Mouse (Mus musculus): Measurements from ENCODE around the gene Enoph1. TPM values are rescaled to one million over a fixed set of nuclear protein-coding genes. Genes with fewer than 3 reads are reported as not detected.

The Enoph1 gene
- 62.8 and 66.9 TPM in 2 replicates for polyA plus RNA-seq (2016; fragmentation: Nextera tagmentation; extraction: Ambion mirVana)

- peaks cover 54% of the 10 kb centered on the region for H3K36me3 ChIP-seq (replicated peaks)
- H3K4me1 ChIP-seq: peaks cover 49% of the 10 kb centered on the region
- peak within 1 kb of the TSS; percentile 100 for H3K27ac ChIP-seq
- H3K27me3 ChIP-seq (ENCODE audit: poor library complexity, severe bottlenecking): no peaks in the 10 kb centered on the region
- WGBS: under 1% methylated on average over 57 of the region's 57 CpGs
- DNase-seq (ENCODE audit: extremely low spot score, low spot score): peak; percentile 99
- H3K4me3 ChIP-seq: peak within 1 kb of the TSS; percentile 97
- H3K9me3 ChIP-seq: no peaks in the 10 kb centered on the region
Observed at GRCm38 (mm10) chr5:100039602-100040142, at the start of gene Enoph1, which contains the start of gene Hnrnpdl. Gene Enoph1 (plus strand): TSS chr5:100039985. Gene Hnrnpdl (minus strand): TSS chr5:100039664.

DNA sequence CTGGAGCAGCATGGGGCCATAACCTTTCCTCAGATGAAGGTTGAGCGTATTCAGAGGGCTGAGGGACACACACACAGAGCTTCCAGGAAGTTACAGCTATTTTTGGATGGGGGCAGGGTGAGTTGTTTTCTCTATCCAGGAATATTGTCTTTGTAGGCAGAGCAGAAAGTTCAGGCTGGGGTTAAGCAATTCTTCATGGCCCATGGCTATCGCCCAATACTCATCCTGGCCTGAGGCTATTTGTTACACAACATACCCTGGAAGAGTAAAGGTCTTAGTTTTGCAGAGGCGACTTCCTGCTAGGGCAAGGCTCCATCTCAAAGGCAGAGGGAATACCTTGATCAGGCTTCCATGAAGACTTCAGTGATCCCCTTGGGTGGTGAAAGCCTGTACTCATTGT is 45.6 kb upstream of the Enoph1 start:
- no peak for DNase-seq (ENCODE audit: extremely low spot score, low spot score)
- Histone ChIP-seq H3K27ac (no peak overlapping the region), H3K9me3 (0 out of 2 replicates have a peak, but pooled peaks cover 3% of the 10 kb centered on the region), H3K4me3 (no peak overlapping the region), H3K4me1 (no peaks in the 10 kb centered on the region), H3K36me3 (replicated peaks) (no peaks in the 10 kb centered on the region), H3K27me3 (ENCODE audit: poor library complexity, severe bottlenecking) (no peaks in the 10 kb centered on the region)
- WGBS: 80% methylated on average over 3 of the region's 3 CpGs

- DNase-seq (ENCODE audit: extremely low spot score, low spot score): no peak
- H3K4me1 ChIP-seq: no peaks in the 10 kb centered on the region
Observed at GRCm38 (mm10) chr5:99994680-99995079, 45.1 kb upstream of the Enoph1 start.

GRCm38 (mm10) chr5:100000048-100000447 is 39.7 kb upstream of the Enoph1 start:
- H3K4me3 ChIP-seq: no peak overlapping the region
- H3K27me3 ChIP-seq (ENCODE audit: poor library complexity, severe bottlenecking): no peaks in the 10 kb centered on the region
- no peak overlapping the region for H3K27ac ChIP-seq
- DNase-seq (ENCODE audit: extremely low spot score, low spot score): no peak
- WGBS: 82% methylated on average over 7 of the region's 7 CpGs
- H3K9me3 ChIP-seq: 0 out of 2 replicates have a peak, but pooled peaks cover 3% of the 10 kb centered on the region
- peaks cover 12% of the 10 kb centered on the region for H3K4me1 ChIP-seq
- H3K36me3 ChIP-seq (replicated peaks): no peaks in the 10 kb centered on the region

More at GRCm38 (mm10) chr5:99994680-99995079, 45.1 kb upstream of the Enoph1 start:
- Histone ChIP-seq H3K9me3 (0 out of 2 replicates have a peak, but pooled peaks cover 3% of the 10 kb centered on the region), H3K36me3 (replicated peaks) (no peaks in the 10 kb centered on the region), H3K4me3 (no peak overlapping the region), H3K27me3 (ENCODE audit: poor library complexity, severe bottlenecking) (no peaks in the 10 kb centered on the region), H3K27ac (no peak overlapping the region)
- 91% methylated on average over 3 of the region's 3 CpGs for WGBS

GRCm38 (mm10) chr5:100000500-100000899 is 39.3 kb upstream of the Enoph1 start:
- Histone ChIP-seq H3K4me3 (no peak overlapping the region), H3K27me3 (ENCODE audit: poor library complexity, severe bottlenecking) (no peaks in the 10 kb centered on the region), H3K4me1 (peaks cover 12% of the 10 kb centered on the region), H3K27ac (no peak overlapping the region), H3K9me3 (0 out of 2 replicates have a peak, but pooled peaks cover 3% of the 10 kb centered on the region), H3K36me3 (replicated peaks) (no peaks in the 10 kb centered on the region)
- WGBS: 56% methylated on average over 7 of the region's 8 CpGs
- DNase-seq (ENCODE audit: extremely low spot score, low spot score): no peak

- DNase-seq (ENCODE audit: extremely low spot score, low spot score): no peak
- WGBS: 81% methylated on average over 4 of the region's 4 CpGs
- no peaks in the 10 kb centered on the region for H3K9me3 ChIP-seq
- H3K27me3 ChIP-seq (ENCODE audit: poor library complexity, severe bottlenecking): no peaks in the 10 kb centered on the region
- no peak overlapping the region for H3K4me3 ChIP-seq
- H3K4me1 ChIP-seq: peaks cover 12% of the 10 kb centered on the region
- no peaks in the 10 kb centered on the region for H3K36me3 ChIP-seq (replicated peaks)
- no peak overlapping the region for H3K27ac ChIP-seq
Observed at GRCm38 (mm10) chr5:100003895-100004294, 35.9 kb upstream of the Enoph1 start.

- no peak for DNase-seq (ENCODE audit: extremely low spot score, low spot score)
- Histone ChIP-seq H3K4me1 (peaks cover 8% of the 10 kb centered on the region), H3K4me3 (no peak overlapping the region), H3K27me3 (ENCODE audit: poor library complexity, severe bottlenecking) (no peaks in the 10 kb centered on the region), H3K9me3 (no peaks in the 10 kb centered on the region), H3K36me3 (replicated peaks) (no peaks in the 10 kb centered on the region), H3K27ac (no peak overlapping the region)
- 69% methylated on average over 3 of the region's 3 CpGs for WGBS
Observed at GRCm38 (mm10) chr5:100005431-100005830, 34.4 kb upstream of the Enoph1 start.

DNA sequence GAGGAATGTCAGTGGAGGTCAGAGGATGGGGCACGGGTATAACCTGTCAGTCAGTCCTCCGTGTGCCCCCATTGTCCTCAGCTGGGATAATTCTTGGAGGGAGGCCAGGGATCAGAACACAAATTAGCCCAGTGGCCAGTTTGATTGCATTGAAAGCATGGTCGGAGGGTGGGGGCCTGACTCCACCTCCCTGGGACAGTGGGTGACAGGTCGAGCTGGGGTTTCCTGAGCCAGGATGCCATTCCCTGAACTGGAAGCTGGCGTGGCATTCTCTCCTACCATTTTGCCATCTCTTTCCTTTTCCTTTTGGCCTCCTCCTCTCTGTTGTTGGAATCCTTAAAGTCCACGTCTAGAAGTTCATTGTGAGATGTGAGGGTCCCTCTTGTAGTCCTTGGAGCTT is 33.9 kb upstream of the Enoph1 start:
- 88% methylated on average over 6 of the region's 6 CpGs for WGBS
- H3K4me1 ChIP-seq: peaks cover 3% of the 10 kb centered on the region
- no peak overlapping the region for H3K27ac ChIP-seq
- no peaks in the 10 kb centered on the region for H3K36me3 ChIP-seq (replicated peaks)
- H3K4me3 ChIP-seq: no peak overlapping the region
- H3K27me3 ChIP-seq (ENCODE audit: poor library complexity, severe bottlenecking): no peaks in the 10 kb centered on the region
- DNase-seq (ENCODE audit: extremely low spot score, low spot score): no peak
- H3K9me3 ChIP-seq: no peaks in the 10 kb centered on the region

DNA sequence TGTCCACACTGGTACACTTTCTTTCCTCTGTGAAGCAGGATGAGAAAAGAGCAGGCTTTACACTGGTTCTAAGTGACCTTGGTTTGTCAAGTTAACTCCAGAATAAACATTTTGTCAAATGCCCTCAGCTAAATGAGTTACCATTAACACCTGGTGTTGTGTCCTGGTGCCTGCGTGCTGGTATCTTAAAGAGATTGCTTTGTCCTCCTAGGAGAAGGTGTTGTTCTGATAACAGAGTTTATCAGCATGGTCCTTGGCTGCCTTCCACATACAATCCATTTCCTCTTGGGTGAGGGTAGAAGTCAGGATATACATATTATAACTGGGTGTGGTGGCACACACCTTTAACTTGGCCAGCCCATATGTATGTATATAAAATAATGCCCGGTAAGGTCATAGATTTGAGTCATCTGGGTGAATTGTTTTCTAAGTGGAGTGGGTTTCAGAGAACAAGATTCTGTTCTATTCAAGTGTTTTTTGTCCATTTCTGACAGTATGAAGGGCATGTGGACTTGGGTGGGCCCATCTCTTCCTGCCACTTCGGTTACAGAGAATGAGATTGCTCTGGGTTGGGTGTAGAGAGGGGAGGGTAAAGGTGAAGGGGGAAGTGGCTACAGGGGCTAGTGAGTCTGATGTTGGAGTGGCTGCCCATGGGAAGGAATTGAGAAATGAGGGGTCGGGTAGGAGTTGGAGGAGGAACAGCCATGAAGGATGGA is 33.3 kb upstream of the Enoph1 start:
- WGBS: 86% methylated on average over 4 of the region's 4 CpGs
- H3K4me3 ChIP-seq: no peak overlapping the region

DNA sequence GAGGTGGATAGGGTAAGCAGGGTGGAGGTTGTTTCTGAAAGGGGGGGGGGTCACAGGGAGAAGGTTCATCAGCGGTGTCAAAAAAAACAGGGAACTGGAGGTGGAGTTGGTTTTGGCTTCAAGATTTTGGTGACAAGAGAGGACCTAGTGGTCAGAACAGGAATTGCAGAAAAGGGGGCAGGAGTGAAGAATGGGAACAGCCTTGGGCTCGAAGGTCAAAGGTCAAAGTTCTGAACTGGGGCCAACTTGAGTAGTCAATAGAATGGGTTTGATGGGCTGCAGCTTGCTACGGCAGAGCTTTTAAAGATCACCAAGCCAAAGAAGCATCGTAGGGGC is 32.8 kb upstream of the Enoph1 start:
- Histone ChIP-seq H3K27ac (no peak overlapping the region), H3K9me3 (no peaks in the 10 kb centered on the region), H3K4me1 (no peaks in the 10 kb centered on the region), H3K27me3 (ENCODE audit: poor library complexity, severe bottlenecking) (no peaks in the 10 kb centered on the region), H3K36me3 (replicated peaks) (no peaks in the 10 kb centered on the region), H3K4me3 (no peak overlapping the region)
- DNase-seq (ENCODE audit: extremely low spot score, low spot score): no peak
- WGBS: 74% methylated on average over 4 of the region's 4 CpGs

More for the DNA sequence above, 33.3 kb upstream of the Enoph1 start:
- no peaks in the 10 kb centered on the region for H3K36me3 ChIP-seq (replicated peaks)
- H3K4me1 ChIP-seq: no peaks in the 10 kb centered on the region
- no peaks in the 10 kb centered on the region for H3K9me3 ChIP-seq
- DNase-seq (ENCODE audit: extremely low spot score, low spot score): no peak
- no peak overlapping the region for H3K27ac ChIP-seq
- H3K27me3 ChIP-seq (ENCODE audit: poor library complexity, severe bottlenecking): no peaks in the 10 kb centered on the region

DNA sequence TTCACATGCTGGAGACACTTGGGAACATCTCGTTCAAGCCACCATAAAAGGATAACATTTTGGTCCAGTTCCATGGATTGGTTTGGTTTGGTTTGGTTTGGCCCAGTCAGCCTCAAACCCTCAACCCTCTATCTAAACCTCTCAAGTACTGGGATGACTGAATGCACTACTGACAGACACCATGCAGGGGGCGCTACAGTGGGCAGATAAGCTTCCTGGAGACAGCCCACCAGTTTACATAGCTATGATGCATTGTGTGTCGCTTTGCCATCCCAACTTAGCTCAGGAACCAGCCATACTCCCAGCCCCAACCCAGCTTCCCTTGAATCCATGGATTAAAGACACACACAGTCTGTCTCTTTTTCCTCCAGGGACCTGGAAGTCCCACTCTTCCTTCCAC is 31.3 kb upstream of the Enoph1 start:
- no peaks in the 10 kb centered on the region for H3K4me1 ChIP-seq
- no peak overlapping the region for H3K4me3 ChIP-seq
- no peaks in the 10 kb centered on the region for H3K27me3 ChIP-seq (ENCODE audit: poor library complexity, severe bottlenecking)
- H3K27ac ChIP-seq: no peak overlapping the region
- H3K36me3 ChIP-seq (replicated peaks): no peaks in the 10 kb centered on the region
- no peak for DNase-seq (ENCODE audit: extremely low spot score, low spot score)
- H3K9me3 ChIP-seq: no peaks in the 10 kb centered on the region
- WGBS: 65% methylated on average over 3 of the region's 3 CpGs

DNA sequence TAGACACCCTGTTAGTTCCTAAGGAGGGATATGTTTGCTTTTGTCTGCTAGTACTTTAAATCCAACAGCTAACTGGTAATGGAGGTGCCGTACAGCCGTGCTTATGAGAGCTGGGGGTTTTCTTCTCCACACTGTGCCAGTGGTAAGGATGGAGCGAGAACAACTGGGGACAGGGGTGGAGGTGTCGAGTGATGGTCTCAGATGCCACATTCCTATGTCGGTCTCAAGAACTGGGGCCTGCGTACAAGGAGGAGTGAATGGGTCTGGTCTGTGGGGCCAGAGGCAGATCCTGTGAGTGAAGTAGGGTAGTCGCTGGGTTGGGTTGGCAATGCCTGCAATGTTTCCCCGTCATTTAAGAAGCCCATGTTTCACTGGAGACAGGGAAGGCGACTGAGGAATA is 27.2 kb upstream of the Enoph1 start:
- Histone ChIP-seq H3K27ac (no peak overlapping the region), H3K9me3 (no peaks in the 10 kb centered on the region), H3K4me3 (no peak overlapping the region), H3K27me3 (ENCODE audit: poor library complexity, severe bottlenecking) (no peaks in the 10 kb centered on the region), H3K36me3 (replicated peaks) (no peaks in the 10 kb centered on the region), H3K4me1 (no peaks in the 10 kb centered on the region)
- DNase-seq (ENCODE audit: extremely low spot score, low spot score): no peak
- 88% methylated on average over 9 of the region's 9 CpGs for WGBS

DNA sequence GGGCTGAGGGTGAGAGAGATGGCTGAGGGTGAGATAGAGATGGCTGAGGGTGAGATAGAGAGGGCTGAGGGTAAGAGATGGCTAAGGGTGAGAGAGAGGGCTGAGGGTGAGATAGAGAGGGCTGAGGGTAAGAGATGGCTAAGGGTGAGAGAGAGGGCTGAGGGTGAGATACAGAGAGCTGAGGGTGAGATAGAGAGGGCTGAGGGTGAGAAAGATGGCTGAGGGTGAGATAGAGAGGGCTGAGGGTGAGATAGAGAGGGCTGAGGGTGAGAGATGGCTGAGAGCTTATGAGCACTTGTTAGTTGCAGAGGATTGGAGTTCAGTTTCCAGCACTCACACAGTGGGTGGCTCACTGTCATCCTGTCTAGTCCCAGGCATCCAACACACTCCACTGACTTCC is 19.7 kb upstream of the Enoph1 start:
- H3K9me3 ChIP-seq: no peaks in the 10 kb centered on the region
- H3K36me3 ChIP-seq (replicated peaks): no peaks in the 10 kb centered on the region
- no peak overlapping the region for H3K27ac ChIP-seq
- H3K4me3 ChIP-seq: no peak overlapping the region
- DNase-seq (ENCODE audit: extremely low spot score, low spot score): no peak
- H3K27me3 ChIP-seq (ENCODE audit: poor library complexity, severe bottlenecking): no peaks in the 10 kb centered on the region
- no peaks in the 10 kb centered on the region for H3K4me1 ChIP-seq
